Mouse (Mus musculus) heart, postnatal 36 days (tissue): ENCODE data around the gene Muc2. TPM values are rescaled to one million over a fixed set of nuclear protein-coding genes. Genes with fewer than 3 reads are reported as not detected.
A peak's percentile ranks its signal among the peaks of the same experiment; 100 is the strongest.

Source experiments
- DNase-seq, 2 experiments: peaks; one replicate each; pipeline ENCODE4 v3.0.0; 2021 to 2022
- intact Hi-C: fragments of 180-260 bp; cut with DNase I; formaldehyde crosslinking; loops from one replicate; pipeline ENCODE4 v1.15.1; 2025
- total RNA-seq, 2 experiments: library from RNA; stranded (reverse); gene quantifications; 2 replicates each; pipeline ENCODE4 v1.2.3; 2021

Gene Muc2
- total RNA-seq, 2 experiments from 2014 or later, result not detected

DNA sequence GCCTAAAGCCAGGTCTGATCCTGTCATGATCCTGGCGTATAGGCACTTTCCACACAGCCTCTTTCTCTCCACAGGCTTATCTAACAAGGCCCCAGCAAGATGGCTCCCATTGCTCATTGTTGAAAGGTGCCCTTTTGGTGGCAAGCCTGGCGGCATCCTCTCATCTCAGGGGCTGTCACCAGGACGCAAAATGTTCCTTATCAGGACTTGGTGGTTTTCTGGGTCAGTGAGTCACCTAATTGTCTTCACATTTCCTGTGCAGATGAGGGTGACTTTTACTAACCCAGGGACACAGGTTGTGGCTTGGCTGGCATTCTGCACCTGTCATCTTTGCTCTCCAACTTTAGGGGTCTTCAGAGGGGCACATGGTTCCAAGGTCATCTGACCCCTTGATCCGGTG lies 68.2 kb downstream of the Muc2 start:
- no peak for DNase-seq
- intact Hi-C loops, result no loop called here

DNA sequence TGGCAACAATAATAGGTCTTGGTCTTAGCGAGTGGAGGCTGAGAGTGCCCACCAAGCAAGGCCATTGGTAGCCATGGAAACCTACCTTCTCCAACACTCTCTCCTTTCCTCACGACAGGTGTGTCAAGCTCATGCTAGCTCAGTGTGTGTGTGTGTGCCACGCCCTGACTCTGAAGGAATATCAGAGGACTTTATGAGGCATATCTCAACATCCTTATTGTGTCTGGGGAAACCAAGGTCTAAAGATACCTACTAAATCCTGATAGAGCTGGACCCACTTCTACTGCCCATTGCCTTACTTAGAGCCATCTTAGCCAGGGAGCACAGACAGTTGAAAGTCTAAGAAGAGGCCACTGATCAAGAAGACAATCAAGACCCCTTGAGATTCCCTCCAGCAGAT lies 80.4 kb downstream of the Muc2 start:
- intact Hi-C loops, result no loop called here
- no peak for DNase-seq

DNA sequence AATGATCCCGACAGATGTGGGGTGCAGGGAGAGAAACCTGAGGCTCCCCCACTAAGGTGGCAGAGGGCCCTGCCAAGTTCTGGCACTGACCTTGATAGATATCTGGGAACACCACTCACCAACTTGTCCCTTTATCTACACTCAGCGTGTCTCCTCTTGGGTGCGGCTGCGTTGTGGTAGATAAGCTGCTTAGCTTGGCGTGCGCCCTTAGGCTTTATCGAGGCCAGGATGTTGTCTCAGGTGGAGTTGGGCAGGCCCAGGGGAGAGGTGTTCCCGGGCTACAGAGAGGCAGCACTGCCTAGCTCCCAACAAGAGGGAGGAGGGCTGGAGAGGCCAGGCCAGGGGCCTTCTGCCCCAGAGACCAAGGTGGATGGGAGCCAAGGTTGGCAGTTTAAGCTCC lies 80.8 kb downstream of the Muc2 start:
- intact Hi-C loops, result no loop called here

GRCm38 (mm10) chr7:141772058-141772557 lies 82.0 kb downstream of the Muc2 start:
- intact Hi-C loops, result no loop called here
- no peak for DNase-seq

More for the DNA sequence above, 80.8 kb downstream of the Muc2 start:
- DNase-seq, result peak in 1 of 2 experiments; percentile 3

- intact Hi-C loops, result no loop called here
Observed at GRCm38 (mm10) chr7:141774855-141775254, 84.7 kb downstream of the Muc2 start.

GRCm38 (mm10) chr7:141776199-141776598 lies 86.1 kb downstream of the Muc2 start:
- intact Hi-C loops, result no loop called here
- no peak for DNase-seq

More at GRCm38 (mm10) chr7:141774855-141775254, 84.7 kb downstream of the Muc2 start:
- no peak for DNase-seq

- no peak for DNase-seq
- intact Hi-C loops, result no loop called here
Observed at GRCm38 (mm10) chr7:141788677-141789452, 98.7 kb downstream of the Muc2 start, which contains the start of gene Muc5ac. Muc5ac (plus strand) TSS chr7:141788972.

DNA sequence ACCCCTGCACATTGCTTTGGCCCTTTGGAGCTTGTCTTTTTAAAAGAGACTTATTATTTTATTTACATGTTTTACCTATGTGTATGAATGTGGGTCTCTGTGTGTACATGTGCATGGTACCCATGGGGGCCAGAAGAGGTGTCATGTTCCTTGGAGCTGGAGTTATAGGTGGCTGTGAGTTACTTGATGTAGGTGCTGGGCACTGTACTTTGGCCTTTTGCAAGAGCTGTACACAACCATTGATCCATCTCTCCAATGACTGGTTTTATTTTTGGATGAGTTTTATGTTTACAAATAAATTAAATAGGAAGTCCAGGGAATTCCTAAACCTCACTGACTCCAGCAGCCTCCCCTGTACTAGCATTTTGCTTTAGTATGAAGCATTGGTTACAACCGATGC lies 104.1 kb downstream of the Muc2 start:
- no peak for DNase-seq
- intact Hi-C loops, result no loop called here

GRCm38 (mm10) chr7:141803206-141803605 lies 113.1 kb downstream of the Muc2 start:
- intact Hi-C loops, result no loop called here
- DNase-seq, result no peak

Other genes starting within 250 kb of the Muc2 start
- gene Pidd1, start 246.3 kb upstream of the Muc2 start, total RNA-seq, result under 1 TPM; 0.60 to 0.78 TPM
- gene Rplp2, start 243.0 kb upstream of the Muc2 start, total RNA-seq, result 100 to 1,000 TPM; 885 to 891 TPM
- gene Pnpla2, start 235.1 kb upstream of the Muc2 start, total RNA-seq, result 100 to 1,000 TPM; 552 to 604 TPM
- 10 to 100 TPM; 24.1 to 24.2 TPM for gene Cracr2b, start 229.2 kb upstream of the Muc2 start, total RNA-seq
- gene Cd151, start 222.9 kb upstream of the Muc2 start, total RNA-seq, result 100 to 1,000 TPM; 299 to 300 TPM
- 10 to 100 TPM; 76.0 to 83.7 TPM for gene Polr2l, start 215.2 kb upstream of the Muc2 start, total RNA-seq
- gene Tspan4, start 215.1 kb upstream of the Muc2 start, total RNA-seq, result 10 to 100 TPM; 27.3 to 44.1 TPM
- 10 to 100 TPM; 43.2 to 48.5 TPM for gene Chid1, start 150.5 kb upstream of the Muc2 start, total RNA-seq
- gene Ap2a2, start 128.2 kb upstream of the Muc2 start, total RNA-seq, result 10 to 100 TPM; 54.9 to 57.6 TPM
- gene Muc6, start 35.0 kb upstream of the Muc2 start, total RNA-seq, result not detected
- not detected for gene Muc5ac, start 98.6 kb downstream of the Muc2 start, total RNA-seq
- gene Muc5b, start 148.7 kb downstream of the Muc2 start, total RNA-seq, result not detected
- 10 to 100 TPM; 54.6 to 58.0 TPM for gene Tollip, start 228.2 kb downstream of the Muc2 start, total RNA-seq